Mouse (Mus musculus) small intestine, adult 10 weeks (tissue): ENCODE measurements around the gene Gm9774. TPM values are rescaled to one million over a fixed set of nuclear protein-coding genes. Genes with fewer than 3 reads are reported as not detected.

Experiments
- polyA plus RNA-seq: library from polyadenylated mRNA; stranded (reverse); fragments of 350-450 nt; fragmentation: Illumina TruSeq; extraction: RNeasy Lipid Tissue Mini Kit (QIAGEN cat#74804); gene quantifications from one replicate; pipeline ENCODE4 v1.2.3, GENCODE M21; 2014; ENCODE audit warnings: low replicate concordance

Gene Gm9774
- polyA plus RNA-seq = 5.0 TPM

DNA sequence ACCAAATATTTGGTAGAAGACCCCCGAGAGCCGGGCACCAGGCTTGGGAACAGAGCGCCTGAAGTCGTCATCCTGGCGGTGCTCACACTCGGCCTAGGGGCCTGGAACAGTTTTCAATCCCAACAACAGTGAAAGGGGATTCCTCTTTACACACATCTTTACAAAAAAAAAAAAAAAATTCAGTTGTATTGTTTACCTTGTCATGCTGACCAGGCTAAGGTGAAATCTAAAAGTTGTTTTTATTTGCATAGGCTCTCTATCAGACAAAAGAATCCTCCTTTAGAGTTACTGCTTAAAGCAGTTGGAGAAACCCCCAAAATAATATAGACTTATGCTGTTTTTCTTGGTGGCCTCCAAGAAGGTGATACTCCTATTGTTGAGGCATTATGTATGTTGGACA, at the start of gene Gm9774:
Gene Gm9774 (minus strand): TSS at position 101 of the 400 bp plus-strand sequence.

GRCm38 (mm10) chr3:92458620-92459019, 29.4 kb upstream of the Gm9774 start, which contains the start of gene Sprr3:
Gene Sprr3 (minus strand): TSS chr3:92458720.

GRCm38 (mm10) chr3:92438689-92439088, 9.5 kb upstream of the Gm9774 start, which contains the start of gene Sprr1b:
Gene Sprr1b (minus strand): TSS chr3:92438789.

DNA sequence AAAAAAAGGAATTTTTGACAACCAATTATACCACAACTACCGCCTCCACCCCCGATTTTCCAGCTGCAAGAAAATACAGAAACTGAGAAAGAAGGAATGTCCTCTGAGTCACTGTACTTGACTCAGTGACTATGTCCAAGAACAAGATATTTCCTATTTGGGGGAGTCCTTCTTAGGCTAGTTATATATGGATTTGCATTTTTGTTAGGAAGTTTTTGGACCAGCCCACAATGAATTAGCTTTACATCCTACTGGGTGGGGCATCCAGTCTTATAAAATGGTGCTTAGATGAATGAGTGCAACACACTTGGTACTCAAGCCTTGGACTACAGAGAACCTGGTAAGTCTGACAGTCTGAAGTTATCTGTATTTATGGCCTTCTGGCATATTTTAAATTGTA, 3.1 kb upstream of the Gm9774 start, which contains the start of gene Sprr2k:
Gene Sprr2k (plus strand): TSS at position 301 of the 400 bp plus-strand sequence.

GRCm38 (mm10) chr3:92417782-92418181, 11.4 kb downstream of the Gm9774 start, which contains the start of gene Sprr2j-ps:
Gene Sprr2j-ps (plus strand): TSS chr3:92418082.

GRCm38 (mm10) chr3:92407691-92408090, 21.5 kb downstream of the Gm9774 start, which contains the start of gene Sprr2i:
Gene Sprr2i (plus strand): TSS chr3:92407991.

GRCm38 (mm10) chr3:92385385-92385784, 43.8 kb downstream of the Gm9774 start, which contains the start of gene Sprr2h:
Gene Sprr2h (plus strand): TSS chr3:92385685.

Other genes with a start within 250 kb of the Gm9774 start
- gene Sprr2a1, start 213.6 kb downstream of the Gm9774 start, polyA plus RNA-seq = 193 TPM
- gene Sprr2a2, start 213.5 kb downstream of the Gm9774 start, polyA plus RNA-seq = 459 TPM
- 13.9 TPM for gene Sprr2a3, start 144.0 kb downstream of the Gm9774 start, polyA plus RNA-seq
- not detected for gene Sprr2b, start 112.8 kb downstream of the Gm9774 start, polyA plus RNA-seq
- gene Sprr2d, start 90.3 kb downstream of the Gm9774 start, polyA plus RNA-seq = not detected
- not detected for gene Sprr2e, start 77.3 kb downstream of the Gm9774 start, polyA plus RNA-seq
- gene Sprr2f, start 64.2 kb downstream of the Gm9774 start, polyA plus RNA-seq = not detected
- not detected for gene Sprr2h, start 43.7 kb downstream of the Gm9774 start, polyA plus RNA-seq
- gene Sprr2i, start 21.4 kb downstream of the Gm9774 start, polyA plus RNA-seq = not detected
- not detected for gene Sprr2j-ps, start 11.3 kb downstream of the Gm9774 start, polyA plus RNA-seq
- not detected for gene Sprr2k, start 3.2 kb upstream of the Gm9774 start, polyA plus RNA-seq
- not detected for gene Sprr1b, start 9.4 kb upstream of the Gm9774 start, polyA plus RNA-seq
- not detected for gene Sprr3, start 29.3 kb upstream of the Gm9774 start, polyA plus RNA-seq
- gene Sprr1a, start 56.5 kb upstream of the Gm9774 start, polyA plus RNA-seq = 1.4 TPM
- not detected for gene Sprr4, start 71.1 kb upstream of the Gm9774 start, polyA plus RNA-seq
- not detected for gene 2310046K23Rik, start 105.1 kb upstream of the Gm9774 start, polyA plus RNA-seq
- not detected for gene Ivl, start 144.3 kb upstream of the Gm9774 start, polyA plus RNA-seq
- 0.93 TPM for gene Smcp, start 159.6 kb upstream of the Gm9774 start, polyA plus RNA-seq
- not detected for gene 2210017I01Rik, start 178.1 kb upstream of the Gm9774 start, polyA plus RNA-seq
- not detected for gene Lce6a, start 192.2 kb upstream of the Gm9774 start, polyA plus RNA-seq
- gene Lce1a1, start 218.9 kb upstream of the Gm9774 start, polyA plus RNA-seq = not detected
- gene Lce1b, start 227.5 kb upstream of the Gm9774 start, polyA plus RNA-seq = not detected
- not detected for gene Lce1a2, start 240.9 kb upstream of the Gm9774 start, polyA plus RNA-seq
- gene Lce1c, start 249.8 kb upstream of the Gm9774 start, polyA plus RNA-seq = not detected